Mouse (Mus musculus) hindbrain, postnatal 0 days (tissue): Measurements from ENCODE around the gene Ercc6l2. TPM values are rescaled to one million over a fixed set of nuclear protein-coding genes. Genes with fewer than 3 reads are reported as not detected.

Experiments
- ATAC-seq: fragments of 200-750 bp; cut with Nextera tagmentation; 2 replicates; pipeline ENCODE4 v1.8.0; 2017; ENCODE audit warnings: mild to moderate bottlenecking, moderate TSS enrichment, moderate library complexity
- DNase-seq: peaks from one replicate; pipeline ENCODE4 v3.0.0-alpha.2; 2015; ENCODE audit warnings: low spot score
- H3K27ac ChIP-seq: fragments of 300-500 bp; sonication (generic); 2 replicates; pipeline ENCODE4 v1.5.1; 2014; ENCODE audit warnings: mild to moderate bottlenecking
- H3K27me3 ChIP-seq: fragments of 300-500 bp; sonication (generic); 2 replicates; pipeline ENCODE4 v1.6.1; 2014; ENCODE audit warnings: low read length, mixed read lengths; ENCODE audit not compliant: insufficient read depth
- H3K36me3 ChIP-seq: fragments of 300-500 bp; sonication (generic); 2 replicates; pipeline ENCODE4 v1.6.1; 2014; ENCODE audit warnings: low read length, mixed read lengths; ENCODE audit not compliant: insufficient read depth
- H3K4me1 ChIP-seq: fragments of 300-500 bp; sonication (generic); 2 replicates; pipeline ENCODE4 v1.6.1; 2014; ENCODE audit warnings: antibody characterized with exemption, low read length, mixed read lengths; ENCODE audit not compliant: insufficient read depth
- H3K4me2 ChIP-seq: fragments of 300-500 bp; sonication (generic); 2 replicates; pipeline ENCODE4 v1.6.1; 2014; ENCODE audit warnings: low read depth, mild to moderate bottlenecking, low read length, moderate library complexity, mixed read lengths
- H3K4me3 ChIP-seq: fragments of 300-500 bp; sonication (generic); 2 replicates; pipeline ENCODE4 v1.5.1; 2014; ENCODE audit warnings: low read length
- H3K9ac ChIP-seq: fragments of 300-500 bp; sonication (generic); replicated peaks from 2 replicates; pipeline ENCODE4 v1.6.1; 2014; ENCODE audit warnings: mild to moderate bottlenecking, low read length, moderate library complexity, mixed read lengths
- H3K9me3 ChIP-seq: fragments of 300-500 bp; sonication (generic); 2 replicates; pipeline ENCODE4 v1.6.1; 2016; ENCODE audit warnings: low read length, mixed read lengths
- CTCF ChIP-seq: IDR thresholded peaks from 2 replicates; pipeline ENCODE4 v1.5.1; 2016; ENCODE audit warnings: antibody characterized with exemption, control low read depth, low read depth
- WGBS: fragments of 180-500 bp; shearing (Covaris S2); extraction: QIAGEN DNeasy Blood & Tissue Kit; methylation state at CpG from one replicate; pipeline ENCODE4 v1.1.7; 2014; 5-methylcytosine and 5-hydroxymethylcytosine counted together
- polyA plus RNA-seq: library from polyadenylated mRNA; unstranded; fragments of >200 nt; fragmentation: Nextera tagmentation; extraction: Ambion mirVana; gene quantifications from 2 replicates; pipeline ENCODE4 v1.2.1, GENCODE M21; 2015
- total RNA-seq: library from RNA; depleted of rRNA; stranded (reverse); fragments of >200 nt; gene quantifications from 2 replicates; pipeline ENCODE4 v1.2.3, GENCODE M21; 2014; rRNA removed

Gene Ercc6l2
- total and polyA plus RNA-seq, 2 experiments from 2014 or later = 9.9 to 11.7 TPM

DNA sequence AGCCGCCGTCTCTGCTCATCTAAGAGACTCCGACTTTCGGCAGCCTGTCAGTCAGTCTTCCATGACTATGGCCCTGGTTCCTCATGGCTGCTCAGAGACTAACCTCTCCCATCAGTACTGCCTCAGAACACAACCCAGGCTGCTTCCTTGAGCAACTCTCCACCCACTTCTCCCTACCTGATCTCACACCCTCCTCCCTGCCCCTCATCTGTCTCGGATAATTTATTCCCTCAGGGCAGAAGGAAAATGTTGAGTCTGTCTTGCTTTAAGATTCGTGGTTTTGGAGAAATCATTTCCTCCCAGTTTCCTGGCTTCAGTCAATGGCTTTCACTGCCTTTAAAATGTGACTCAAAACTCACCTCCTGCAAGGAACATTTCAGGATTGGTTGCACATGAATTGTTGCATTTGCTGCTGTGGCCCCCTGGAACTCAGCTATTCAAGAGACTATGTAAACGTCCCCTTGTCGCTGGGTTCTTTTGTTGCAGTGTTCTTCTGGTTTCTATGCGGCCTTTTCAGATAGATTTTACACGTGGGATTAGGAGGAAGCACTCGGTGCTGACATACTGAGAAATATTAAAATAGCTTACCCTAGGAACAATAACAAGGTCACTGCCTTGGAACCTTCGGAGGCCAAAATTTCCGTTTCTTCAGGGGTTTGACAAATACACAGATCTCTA is 129.4 kb downstream of the Ercc6l2 start:
- H3K4me2 ChIP-seq = no peak overlapping the region
- no peak overlapping the region for H3K27ac ChIP-seq
- H3K4me3 ChIP-seq = no peak overlapping the region
- ATAC-seq (no peak), DNase-seq (no peak)
- 22% methylated on average over 13 of the region's 13 CpGs for WGBS
- no peaks in the 10 kb centered on the region for H3K9me3 ChIP-seq
- H3K4me1 ChIP-seq = 0 out of 2 replicates have a peak, but pooled peaks cover 5% of the 10 kb centered on the region
- no peak for TF ChIP-seq CTCF
- no peak overlapping the region for H3K9ac ChIP-seq
- H3K36me3 ChIP-seq = no peaks in the 10 kb centered on the region
- H3K27me3 ChIP-seq = no peaks in the 10 kb centered on the region

Other genes with a start within 250 kb of the Ercc6l2 start
- gene Ptch1, start 241.6 kb upstream of the Ercc6l2 start, total RNA-seq = 39.0 and 58.4 TPM in 2 replicates
- 9.6 and 10.4 TPM in 2 replicates for gene Ptch1, start 241.6 kb upstream of the Ercc6l2 start, polyA plus RNA-seq